Mouse (Mus musculus) midbrain, embryonic 14.5 days (tissue): ENCODE results near the gene Actn4. TPM values are rescaled to one million over a fixed set of nuclear protein-coding genes. Genes with fewer than 3 reads are reported as not detected.

Source experiments
- ATAC-seq: fragments of 200-750 bp; cut with Nextera tagmentation; 2 replicates; pipeline ENCODE4 v1.8.0; 2017; ENCODE audit warnings: moderate number of reproducible peaks, moderate library complexity; ENCODE audit not compliant: low FRiP score, low TSS enrichment
- DNase-seq: peaks from one replicate; pipeline ENCODE4 v3.0.0-alpha.2; 2015
- H3K27ac ChIP-seq: fragments of 300-500 bp; sonication (generic); replicated peaks from 2 replicates; pipeline ENCODE4 v1.5.1; 2014; ENCODE audit warnings: mild to moderate bottlenecking, low read depth, low read length, moderate library complexity
- H3K27me3 ChIP-seq: fragments of 300-500 bp; sonication (generic); 2 replicates; pipeline ENCODE4 v1.6.1; 2014; ENCODE audit warnings: low read length, control low read depth, mixed read lengths; ENCODE audit not compliant: control insufficient read depth, insufficient read depth
- H3K36me3 ChIP-seq: fragments of 300-500 bp; sonication (generic); 2 replicates; pipeline ENCODE4 v1.6.1; 2014; ENCODE audit warnings: low read length, control low read depth; ENCODE audit not compliant: control insufficient read depth, insufficient read depth
- H3K4me1 ChIP-seq: fragments of 300-500 bp; sonication (generic); 2 replicates; pipeline ENCODE4 v1.6.1; 2014; ENCODE audit warnings: mild to moderate bottlenecking, antibody characterized with exemption, low read length, control low read depth; ENCODE audit not compliant: control insufficient read depth, insufficient read depth
- H3K4me2 ChIP-seq: fragments of 300-500 bp; sonication (generic); 2 replicates; pipeline ENCODE4 v1.6.1; 2014; ENCODE audit warnings: mild to moderate bottlenecking, low read length, moderate library complexity
- H3K4me3 ChIP-seq: fragments of 300-500 bp; sonication (generic); replicated peaks from 2 replicates; pipeline ENCODE4 v1.5.1; 2014; ENCODE audit warnings: low read depth, low read length
- H3K9ac ChIP-seq: fragments of 300-500 bp; sonication (generic); replicated peaks from 2 replicates; pipeline ENCODE4 v1.6.1; 2014; ENCODE audit warnings: mild to moderate bottlenecking, low read length, moderate library complexity
- H3K9me3 ChIP-seq: fragments of 300-500 bp; sonication (generic); 2 replicates; pipeline ENCODE4 v1.6.1; 2016; ENCODE audit warnings: low read length, control low read depth, mixed read lengths; ENCODE audit not compliant: control insufficient read depth
- WGBS: fragments of 180-500 bp; shearing (Covaris S2); extraction: QIAGEN DNeasy Blood & Tissue Kit; methylation state at CpG from one replicate; pipeline ENCODE4 v1.1.7; 2014; 5-methylcytosine and 5-hydroxymethylcytosine counted together
- polyA plus RNA-seq: library from polyadenylated mRNA; unstranded; fragments of >200 nt; fragmentation: Nextera tagmentation; extraction: Ambion mirVana; gene quantifications from 2 replicates; pipeline ENCODE4 v1.2.1, GENCODE M21; 2014

The Actn4 gene
- polyA plus RNA-seq, 1 experiment from 2014 or later, result 118 TPM

DNA sequence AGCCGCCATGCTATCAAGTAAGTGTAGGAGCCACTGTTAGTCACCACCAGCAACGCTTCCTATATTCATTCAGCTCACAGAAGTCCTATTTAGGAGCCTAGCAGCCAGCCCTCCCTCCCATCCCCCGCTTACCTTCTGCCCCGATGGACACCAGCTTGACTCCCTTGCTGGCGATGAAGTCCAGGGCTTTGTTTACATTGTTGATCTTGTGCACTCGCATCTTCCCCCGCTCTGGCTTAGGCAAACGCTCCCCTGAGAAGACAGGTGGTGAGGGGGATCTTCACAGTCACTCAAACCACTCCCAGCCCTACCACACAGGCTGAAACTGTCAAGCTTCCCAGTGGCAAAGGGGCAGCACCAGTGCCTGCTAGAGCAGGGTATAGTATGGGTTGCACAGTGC, 43.6 kb downstream of the Actn4 start:
- Histone ChIP-seq H3K27ac (no peak overlapping the region), H3K4me1 (peaks cover 9% of the 10 kb centered on the region), H3K9ac (no peak overlapping the region), H3K4me3 (no peak overlapping the region), H3K36me3 (peaks cover 56% of the 10 kb centered on the region), H3K27me3 (no peaks in the 10 kb centered on the region), H3K9me3 (no peaks in the 10 kb centered on the region), H3K4me2 (no peak overlapping the region)
- no peak for ATAC-seq
- WGBS, result 87% methylated on average over 8 of the region's 8 CpGs
- DNase-seq, result no peak

DNA sequence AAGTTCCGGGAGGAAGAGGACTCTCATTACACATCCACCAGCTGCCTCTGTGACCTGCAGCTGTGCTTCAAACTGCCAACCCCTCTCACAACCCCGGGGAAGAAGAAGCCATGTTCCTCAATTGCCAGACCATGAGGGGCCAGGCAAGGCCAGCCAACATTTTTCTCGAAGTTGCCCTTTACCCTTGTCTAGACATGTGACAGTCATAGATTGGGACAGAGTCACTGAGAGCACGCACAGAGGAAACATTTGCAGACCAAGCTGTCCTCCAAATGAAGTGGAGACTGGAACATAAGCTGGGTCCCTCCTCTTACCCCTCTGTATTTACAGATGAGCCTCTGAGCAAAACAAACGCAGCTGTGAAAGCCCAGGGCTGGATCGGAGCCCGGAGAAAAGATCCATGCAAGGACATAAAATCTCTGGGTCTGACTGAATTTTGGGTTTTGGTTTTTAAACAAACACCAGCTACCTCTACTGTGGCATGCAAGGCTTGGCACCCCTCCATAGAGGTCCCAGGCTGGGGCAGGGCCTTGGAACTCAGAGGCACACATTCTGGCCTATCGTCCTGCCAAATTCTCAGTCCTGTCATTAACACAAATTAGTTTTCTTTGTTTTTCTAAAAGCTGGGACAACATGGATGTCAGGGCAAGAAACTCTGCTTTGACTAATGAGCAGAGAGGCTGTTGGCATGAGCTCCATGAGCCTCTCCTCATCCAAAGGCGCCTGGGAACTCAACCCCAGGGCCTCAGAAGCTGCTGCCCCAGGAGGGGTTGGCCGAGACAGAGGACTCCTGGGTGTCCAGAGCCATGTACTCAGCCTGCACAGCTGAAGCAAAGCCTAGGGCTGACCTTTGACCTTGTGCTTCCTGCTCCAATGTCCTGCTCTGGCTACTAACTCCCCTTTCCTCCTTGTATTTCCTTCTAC, 44.4 kb downstream of the Actn4 start:
- Histone ChIP-seq H3K9ac (no peak overlapping the region), H3K9me3 (no peaks in the 10 kb centered on the region), H3K4me3 (no peak overlapping the region), H3K4me2 (no peak overlapping the region), H3K36me3 (peaks cover 63% of the 10 kb centered on the region), H3K4me1 (peaks cover 6% of the 10 kb centered on the region; the same call in 1 of the 2 replicates), H3K27ac (no peak overlapping the region), H3K27me3 (no peaks in the 10 kb centered on the region)
- 81% methylated on average over 10 of the region's 10 CpGs for WGBS
- ATAC-seq (no peak), DNase-seq (peak; percentile 27)

DNA sequence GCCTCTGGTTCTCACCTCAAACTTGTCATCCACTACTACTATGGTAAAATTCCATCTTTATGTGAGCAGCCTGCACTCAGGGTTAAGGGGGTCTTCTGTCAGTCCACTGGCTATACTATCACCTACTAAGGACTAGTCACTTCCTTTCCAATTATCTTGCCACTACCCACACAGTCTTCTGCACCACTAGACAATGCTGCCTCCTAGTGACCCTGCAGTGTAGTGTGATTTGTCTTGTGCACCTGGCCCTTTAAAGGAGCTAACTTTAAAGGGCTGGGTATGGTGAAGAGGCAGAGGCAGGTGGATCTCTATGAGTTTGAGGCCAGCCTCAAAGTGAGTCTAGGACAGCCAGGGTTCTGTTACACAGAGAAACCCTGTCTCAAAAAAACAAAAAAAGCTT, 45.6 kb downstream of the Actn4 start:
- Histone ChIP-seq H3K4me2 (no peak overlapping the region), H3K36me3 (peaks cover 76% of the 10 kb centered on the region), H3K9ac (no peak overlapping the region), H3K27ac (no peak overlapping the region), H3K4me1 (peaks cover 6% of the 10 kb centered on the region; the same call in 1 of the 2 replicates), H3K4me3 (no peak overlapping the region), H3K27me3 (no peaks in the 10 kb centered on the region), H3K9me3 (no peaks in the 10 kb centered on the region)
- ATAC-seq, result no peak
- DNase-seq, result no peak

DNA sequence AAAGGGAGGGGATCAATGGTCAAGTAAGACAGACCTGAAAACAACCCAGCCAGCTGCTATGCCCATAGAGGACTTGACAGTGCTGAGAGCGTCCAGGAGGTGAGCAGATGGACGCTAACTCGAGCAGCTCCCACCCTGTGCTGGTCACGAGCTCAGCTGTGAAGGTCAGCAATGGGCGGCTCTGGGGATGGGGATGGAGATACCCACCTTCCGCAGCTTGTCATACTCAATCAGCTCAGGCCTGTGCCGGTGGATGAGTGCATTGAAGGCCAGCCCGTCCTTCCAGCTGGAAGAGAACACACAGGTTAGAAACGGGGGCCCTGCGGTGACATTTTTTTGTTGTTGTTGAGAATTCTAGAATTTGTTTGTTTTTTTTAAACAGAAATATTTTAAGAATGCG, 49.0 kb downstream of the Actn4 start:
- Histone ChIP-seq H3K9me3 (no peaks in the 10 kb centered on the region), H3K4me2 (no peak overlapping the region), H3K4me1 (no peaks in the 10 kb centered on the region), H3K36me3 (peaks cover 96% of the 10 kb centered on the region), H3K4me3 (no peak overlapping the region), H3K27ac (no peak overlapping the region), H3K27me3 (no peaks in the 10 kb centered on the region), H3K9ac (no peak overlapping the region)
- WGBS, result 84% methylated on average over 11 of the region's 11 CpGs
- DNase-seq, result no peak
- ATAC-seq, result no peak

DNA sequence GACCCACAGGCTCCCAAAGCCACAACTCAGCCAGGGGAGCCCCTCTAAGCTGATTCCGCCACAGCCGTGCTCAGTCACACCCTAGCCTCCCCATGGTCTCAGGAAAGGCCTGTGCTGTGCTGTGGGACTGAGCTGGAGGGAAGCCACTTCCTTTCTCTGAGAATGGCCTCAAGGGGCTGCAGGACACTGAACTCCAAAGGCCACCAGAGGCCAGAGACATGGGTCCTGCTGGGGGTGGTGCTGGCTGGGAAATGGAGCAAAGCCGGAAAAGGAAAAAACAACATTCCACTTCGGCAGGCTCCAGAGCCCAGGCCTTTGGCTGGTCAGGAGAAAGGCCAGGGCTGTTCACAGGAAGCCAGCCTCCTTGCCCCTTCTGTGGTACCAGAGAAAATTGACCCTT, 50.5 kb downstream of the Actn4 start:
- H3K4me1 ChIP-seq, result no peaks in the 10 kb centered on the region

DNA sequence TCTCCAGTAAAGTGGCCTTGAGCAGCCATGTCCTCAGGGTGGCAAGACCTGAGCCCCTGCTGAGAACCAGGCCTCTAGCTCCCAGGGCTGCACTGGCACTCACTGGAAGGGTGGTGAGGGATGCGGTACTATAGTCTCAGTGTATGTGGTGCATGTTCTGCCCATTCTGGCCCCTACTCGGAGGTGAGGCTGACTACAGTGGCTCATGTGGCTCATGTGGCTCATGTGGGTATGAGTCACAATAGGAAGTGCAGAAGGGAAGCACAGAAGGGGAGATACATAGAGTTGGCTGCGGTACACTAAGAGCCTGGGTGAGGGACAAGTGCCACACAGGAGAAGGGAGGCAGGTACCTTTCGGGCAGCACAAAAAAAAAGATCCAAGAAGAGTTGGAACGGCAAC, 54.9 kb downstream of the Actn4 start:
- H3K9me3 ChIP-seq, result no peaks in the 10 kb centered on the region
- no peak overlapping the region for H3K9ac ChIP-seq
- no peak for ATAC-seq
- H3K4me1 ChIP-seq, result no peaks in the 10 kb centered on the region
- DNase-seq, result no peak
- H3K27ac ChIP-seq, result no peak overlapping the region
- WGBS, result 95% methylated on average over 5 of the region's 5 CpGs
- no peak overlapping the region for H3K4me3 ChIP-seq
- H3K27me3 ChIP-seq, result no peaks in the 10 kb centered on the region
- no peak overlapping the region for H3K4me2 ChIP-seq
- peaks cover 96% of the 10 kb centered on the region for H3K36me3 ChIP-seq

More for the DNA sequence above, 50.5 kb downstream of the Actn4 start:
- ATAC-seq (no peak), DNase-seq (no peak)
- Histone ChIP-seq H3K4me2 (no peak overlapping the region), H3K27ac (no peak overlapping the region), H3K9ac (no peak overlapping the region), H3K36me3 (peaks cover 95% of the 10 kb centered on the region), H3K27me3 (no peaks in the 10 kb centered on the region), H3K4me3 (no peak overlapping the region), H3K9me3 (no peaks in the 10 kb centered on the region)
- WGBS, result 87% methylated on average over 4 of the region's 4 CpGs

DNA sequence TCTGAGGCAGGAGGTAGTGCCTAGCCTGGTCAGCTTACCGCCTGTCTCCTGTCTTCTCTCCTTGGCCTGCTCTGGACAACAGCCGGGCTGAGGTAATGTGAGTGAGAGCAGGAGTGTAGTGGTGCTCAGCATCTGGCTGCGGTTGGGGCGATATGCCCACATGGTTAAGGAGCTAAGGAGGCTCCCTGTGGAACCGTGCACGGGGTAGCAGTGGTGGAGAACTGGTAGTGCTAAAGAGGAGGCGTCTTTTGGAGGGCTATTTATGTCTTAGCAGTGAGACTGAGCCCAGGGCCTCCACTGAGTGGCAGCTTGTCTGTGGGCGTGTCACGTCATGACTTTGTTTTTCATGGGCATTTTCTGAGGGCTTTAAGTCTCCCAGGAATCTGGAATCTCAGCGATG, 58.4 kb downstream of the Actn4 start:
- no peak for ATAC-seq
- Histone ChIP-seq H3K4me2 (no peak overlapping the region), H3K4me1 (no peaks in the 10 kb centered on the region), H3K4me3 (no peak overlapping the region), H3K27ac (no peak overlapping the region), H3K27me3 (no peaks in the 10 kb centered on the region), H3K9ac (no peak overlapping the region), H3K9me3 (no peaks in the 10 kb centered on the region), H3K36me3 (peaks cover 97% of the 10 kb centered on the region)
- 93% methylated on average over 10 of the region's 10 CpGs for WGBS
- DNase-seq, result no peak

DNA sequence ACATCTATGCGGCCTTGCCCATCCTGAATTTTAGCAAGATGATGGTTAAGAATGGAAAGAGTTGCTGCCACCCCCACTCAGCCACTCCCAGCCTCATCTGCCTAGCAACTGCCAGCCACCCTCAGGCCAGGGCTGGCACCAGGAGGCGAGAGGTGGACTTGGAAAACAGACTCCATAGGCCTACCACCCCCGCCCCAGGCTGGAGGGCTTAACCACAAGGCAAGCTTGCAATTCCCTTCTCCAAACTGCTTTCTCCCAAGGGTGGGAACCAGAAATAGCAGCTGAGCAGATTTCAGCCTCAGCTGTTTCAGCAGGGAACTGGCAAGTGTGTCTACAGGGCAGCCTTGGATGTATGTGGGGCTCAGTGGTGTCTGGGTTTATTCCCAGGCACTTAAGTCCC, 59.3 kb downstream of the Actn4 start:
- Histone ChIP-seq H3K27me3 (no peaks in the 10 kb centered on the region), H3K27ac (no peak overlapping the region), H3K9ac (no peak overlapping the region), H3K4me1 (no peaks in the 10 kb centered on the region), H3K4me2 (no peak overlapping the region), H3K9me3 (no peaks in the 10 kb centered on the region), H3K4me3 (no peak overlapping the region), H3K36me3 (peaks cover 97% of the 10 kb centered on the region)
- DNase-seq (no peak), ATAC-seq (no peak)
- 94% methylated on average over 3 of the region's 3 CpGs for WGBS

DNA sequence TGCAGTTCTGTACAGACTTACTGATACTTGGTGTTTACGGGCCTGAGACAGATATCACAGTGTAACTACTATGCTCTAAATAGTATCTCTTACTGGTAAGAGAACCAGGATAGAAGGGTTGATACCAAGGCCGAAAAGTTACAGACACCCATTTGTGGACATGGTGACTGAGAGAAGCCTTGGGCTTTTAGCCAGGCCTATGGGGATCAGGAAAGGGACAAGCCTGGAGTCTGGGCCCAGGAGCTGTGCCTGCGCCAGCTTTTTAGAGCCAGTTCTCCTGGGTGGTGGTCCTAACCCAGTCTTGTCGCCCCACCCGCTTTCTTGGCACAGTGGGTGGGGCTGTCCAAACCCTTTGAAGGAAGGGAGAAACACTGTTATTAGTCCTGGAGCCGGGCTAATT, 60.0 kb downstream of the Actn4 start:
- Histone ChIP-seq H3K4me2 (no peak overlapping the region), H3K36me3 (peaks cover 98% of the 10 kb centered on the region), H3K27ac (no peak overlapping the region), H3K9ac (no peak overlapping the region), H3K9me3 (no peaks in the 10 kb centered on the region), H3K4me1 (no peaks in the 10 kb centered on the region), H3K4me3 (no peak overlapping the region), H3K27me3 (no peaks in the 10 kb centered on the region)
- WGBS, result 92% methylated on average over 6 of the region's 6 CpGs
- no peak for DNase-seq
- no peak for ATAC-seq
